Mouse (Mus musculus): ENCODE results near the gene Epha5.

Epha5 gene

DNA sequence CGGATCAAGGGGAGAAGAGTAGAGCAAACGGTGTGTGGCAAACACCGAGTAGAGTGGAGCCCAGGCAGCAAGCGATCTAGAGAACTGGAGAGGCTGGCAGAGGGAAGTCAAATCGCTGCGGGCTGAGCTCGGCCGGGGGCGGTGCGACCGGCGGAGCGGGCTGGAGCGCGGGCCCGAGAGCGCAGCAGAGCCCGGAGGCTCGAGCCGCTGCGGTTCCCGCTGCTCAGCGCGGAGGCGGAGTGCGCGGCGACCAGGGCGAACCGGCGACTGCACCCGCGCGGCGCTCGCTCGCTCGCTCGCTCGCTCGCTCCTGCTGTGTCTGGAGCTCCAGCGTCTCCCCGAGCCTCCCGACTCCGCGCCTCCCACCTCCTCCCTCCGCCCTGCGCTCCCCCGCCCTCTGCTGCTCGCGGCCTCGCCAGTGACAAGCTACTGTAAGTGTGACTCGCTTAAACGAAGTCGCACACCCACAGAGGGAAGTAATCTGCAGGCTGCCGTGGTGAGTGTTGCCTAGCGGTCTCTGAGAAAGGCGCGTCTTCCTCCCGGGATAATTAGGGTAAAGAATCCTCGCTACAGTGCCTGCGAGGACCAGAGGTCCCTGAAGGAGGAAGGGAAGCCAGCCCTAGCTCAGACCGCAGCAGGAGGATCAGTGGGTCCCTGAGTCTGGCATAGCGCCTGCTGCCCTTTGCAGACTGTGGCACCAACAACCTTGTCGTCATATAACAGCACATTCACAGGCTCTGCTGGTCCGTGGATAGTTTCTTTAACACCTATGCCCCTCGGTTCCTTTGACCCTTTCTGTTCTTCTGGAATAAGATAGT, at the start of gene Epha5:
Gene Epha5, minus strand, starts transcription at position 321 of the 818 bp plus-strand sequence.
- DNase-seq (ENCODE audit: low spot score): no peak

DNA sequence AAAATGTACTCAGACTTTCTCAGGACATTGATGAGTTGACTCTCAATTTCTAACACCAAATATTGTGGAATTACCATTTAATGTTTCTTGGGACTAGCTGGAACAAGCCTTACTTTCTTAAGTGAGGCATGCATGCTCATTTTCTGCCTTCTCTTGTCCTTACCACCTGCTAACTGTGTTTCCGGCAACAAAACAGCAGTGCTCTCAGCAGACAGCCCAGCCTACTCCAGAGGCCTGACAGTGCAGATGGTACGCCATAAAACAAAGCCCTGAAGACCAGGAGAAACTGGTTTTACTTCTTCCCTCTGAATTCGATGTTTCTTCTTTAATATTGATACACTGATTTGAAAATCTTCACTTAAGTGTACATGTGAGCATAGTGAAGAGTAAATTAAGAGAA, 39.0 kb upstream of the Epha5 start:
- DNase-seq (ENCODE audit: low spot score): no peak

DNA sequence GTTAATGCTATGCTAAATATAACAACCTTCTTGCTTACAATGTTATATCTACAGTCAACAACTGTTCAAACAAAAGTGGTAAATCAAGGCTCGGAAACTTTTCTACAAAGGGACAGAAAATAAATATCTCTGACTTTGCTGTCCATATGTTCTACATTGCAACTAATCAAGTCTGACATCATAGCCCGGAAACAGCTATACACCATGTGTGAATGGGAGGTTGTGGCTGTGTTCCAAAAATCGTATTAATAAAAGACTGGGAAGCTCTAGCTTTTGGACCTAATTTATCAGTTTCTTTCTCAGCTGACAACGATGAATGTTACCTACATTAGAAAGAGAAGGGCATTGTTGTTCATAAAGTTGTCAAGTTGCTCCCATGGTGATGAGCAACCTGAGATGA, 37.5 kb upstream of the Epha5 start:
- DNase-seq (ENCODE audit: low spot score): no peak

DNA sequence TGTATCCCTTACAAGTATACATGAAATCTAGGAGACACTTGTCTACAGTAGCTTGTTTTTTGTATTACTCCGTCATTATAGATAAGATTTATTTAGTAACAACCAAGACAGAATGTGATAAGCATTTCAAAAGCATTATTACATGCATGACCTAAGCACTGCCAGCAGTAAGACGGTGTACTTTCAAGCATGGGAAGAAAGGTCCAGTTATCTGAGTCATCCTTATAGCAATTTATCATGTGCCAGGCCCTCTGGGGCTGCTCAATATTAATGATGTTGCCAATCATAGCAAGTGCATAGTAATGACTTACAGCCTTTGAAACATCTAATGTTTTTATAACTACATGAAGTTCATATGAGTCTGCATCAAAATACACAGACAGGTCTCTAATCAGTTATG, 36.7 kb upstream of the Epha5 start:
- DNase-seq (ENCODE audit: low spot score): no peak

DNA sequence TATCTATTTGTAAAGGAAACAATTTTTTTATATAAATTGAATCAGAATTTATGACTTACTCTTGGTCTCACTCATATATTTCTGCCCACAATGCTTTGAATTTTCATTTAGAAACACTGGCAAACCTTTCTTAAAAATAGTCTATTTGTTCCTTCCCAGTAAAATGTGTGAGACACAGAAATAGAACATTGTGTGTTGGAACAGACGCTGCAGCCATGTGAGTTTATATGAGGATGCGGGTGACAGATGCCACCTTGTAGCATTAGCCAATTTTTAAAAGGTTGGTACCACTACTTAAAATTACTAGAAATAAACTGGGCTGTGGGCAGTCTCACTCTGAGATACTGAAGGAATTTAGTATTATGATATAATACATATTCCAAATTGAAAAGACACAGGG, 23.1 kb upstream of the Epha5 start:
- no peak for DNase-seq (ENCODE audit: low spot score)

DNA sequence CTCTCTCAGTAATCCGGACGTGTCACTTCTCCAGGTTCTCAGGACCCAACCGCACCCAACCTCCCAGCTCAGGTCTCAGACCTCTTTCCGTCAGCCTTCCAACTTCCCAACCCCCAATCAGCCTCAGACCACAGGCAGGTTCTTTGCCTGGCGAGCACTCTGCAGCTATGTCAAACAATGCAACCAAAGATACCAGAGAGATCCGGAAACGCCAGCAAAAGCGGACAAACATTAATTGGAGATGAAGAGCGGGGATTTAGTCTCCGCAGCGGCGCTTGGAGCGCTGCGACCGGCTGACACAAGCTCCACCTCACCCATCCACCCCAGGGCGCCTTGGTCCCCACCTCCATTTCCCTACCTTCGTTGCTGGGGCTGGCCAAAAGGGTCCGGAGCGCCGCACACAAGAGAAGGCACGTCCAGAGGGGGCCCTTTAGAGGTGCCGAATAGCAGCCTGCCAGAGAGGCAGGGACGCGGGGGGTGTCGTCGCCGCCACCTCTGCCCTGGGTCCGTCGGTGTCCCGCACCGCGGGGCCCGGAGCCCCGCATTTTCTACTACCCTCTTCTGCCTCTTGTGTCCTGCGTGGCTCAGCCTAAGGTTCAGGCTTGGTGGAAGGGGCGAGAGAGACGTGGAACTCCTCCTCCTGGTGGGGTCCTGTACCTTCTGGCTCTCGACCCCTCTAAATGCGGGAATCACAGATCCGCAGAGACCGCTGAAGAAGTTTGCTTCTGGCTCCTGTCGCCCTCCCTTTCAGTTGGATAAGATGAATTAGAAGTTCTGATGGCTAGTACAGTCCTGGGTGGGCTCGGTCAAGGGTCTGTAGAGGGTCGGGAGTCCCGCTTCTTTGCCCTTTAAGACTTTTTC, 991 bp downstream of the Epha5 start:
- DNase-seq (ENCODE audit: low spot score): no peak

DNA sequence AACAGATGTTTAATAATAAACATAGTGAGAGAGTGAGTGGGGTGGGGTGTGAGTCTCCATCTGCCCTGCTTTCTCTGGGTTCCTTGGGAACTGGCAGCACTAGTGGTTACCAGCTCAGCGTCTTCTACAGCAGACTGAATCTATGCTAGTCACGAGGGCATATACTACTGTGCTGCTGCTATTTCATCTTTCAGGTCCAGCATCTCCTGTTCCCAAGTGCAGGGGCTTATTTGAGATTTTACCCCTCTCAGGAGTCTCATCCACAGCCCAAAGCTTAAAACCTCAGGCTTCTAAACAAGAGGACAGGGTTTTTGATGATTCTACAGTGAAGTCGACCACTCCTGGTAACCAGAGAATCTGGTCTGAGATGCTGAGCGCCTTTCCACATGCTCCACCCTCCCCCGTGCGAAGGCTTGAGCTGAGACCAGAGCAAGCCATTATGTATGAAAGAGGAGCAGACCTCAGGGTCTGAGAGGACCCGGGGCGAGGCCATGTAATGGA, 2.2 kb downstream of the Epha5 start:
- DNase-seq (ENCODE audit: low spot score): no peak

DNA sequence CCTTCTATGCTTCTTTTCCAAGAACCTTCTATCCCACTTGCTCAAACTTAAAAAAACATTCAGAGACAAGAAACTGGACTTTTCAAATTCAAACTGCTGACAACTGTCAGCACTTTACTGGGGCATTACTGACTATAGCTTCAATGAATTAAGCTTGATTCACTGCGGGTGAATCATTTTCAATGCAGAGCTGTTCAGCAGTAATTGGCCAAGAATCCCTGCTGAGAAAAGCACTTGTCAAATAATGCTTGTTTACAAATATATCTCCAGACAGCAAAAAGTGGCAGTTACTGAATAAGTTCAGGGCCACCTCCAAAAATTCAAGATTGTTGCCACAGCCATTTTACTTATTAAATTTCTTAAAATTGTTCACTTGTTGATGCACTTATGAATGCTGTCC, 4.2 kb downstream of the Epha5 start:
- DNase-seq (ENCODE audit: low spot score): no peak

DNA sequence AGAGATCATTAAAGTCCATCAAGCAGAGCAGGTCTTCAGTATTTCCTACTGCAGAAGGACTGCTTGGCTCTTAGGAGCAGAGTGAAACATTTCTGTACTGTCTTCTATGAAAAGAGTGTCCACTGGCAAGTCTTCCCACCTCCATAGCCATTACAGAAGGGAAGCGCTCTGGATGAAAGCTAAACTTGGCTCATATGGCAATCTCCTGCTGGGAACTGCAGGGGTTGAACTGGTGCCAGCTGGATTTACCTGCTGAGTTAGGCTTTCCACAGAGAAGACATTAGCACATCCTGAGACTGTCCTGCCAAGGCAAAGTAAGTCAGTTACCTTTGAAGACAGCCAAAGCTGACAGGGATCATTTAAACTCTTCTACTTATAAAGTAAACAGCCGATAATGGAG, 8.8 kb downstream of the Epha5 start:
- no peak for DNase-seq (ENCODE audit: low spot score)

DNA sequence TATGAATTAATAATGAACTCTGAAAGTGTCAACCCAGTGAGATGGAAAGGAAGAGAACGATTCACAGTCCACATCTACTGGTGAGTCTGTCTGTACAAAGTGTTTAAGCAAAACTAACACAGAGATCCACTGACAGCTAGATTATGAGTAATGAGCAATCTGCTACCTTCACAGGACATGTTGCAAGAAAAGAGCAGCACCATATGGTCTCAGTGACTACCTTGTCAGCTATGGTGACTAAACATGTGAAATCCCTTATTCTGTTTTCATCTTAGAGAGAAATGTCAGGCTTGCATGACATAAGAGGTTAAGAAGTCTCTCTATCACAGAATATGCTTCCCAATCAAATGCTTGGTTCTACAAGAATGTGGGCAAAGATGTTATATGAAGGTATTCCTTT, 20.1 kb downstream of the Epha5 start:
- no peak for DNase-seq (ENCODE audit: low spot score)

DNA sequence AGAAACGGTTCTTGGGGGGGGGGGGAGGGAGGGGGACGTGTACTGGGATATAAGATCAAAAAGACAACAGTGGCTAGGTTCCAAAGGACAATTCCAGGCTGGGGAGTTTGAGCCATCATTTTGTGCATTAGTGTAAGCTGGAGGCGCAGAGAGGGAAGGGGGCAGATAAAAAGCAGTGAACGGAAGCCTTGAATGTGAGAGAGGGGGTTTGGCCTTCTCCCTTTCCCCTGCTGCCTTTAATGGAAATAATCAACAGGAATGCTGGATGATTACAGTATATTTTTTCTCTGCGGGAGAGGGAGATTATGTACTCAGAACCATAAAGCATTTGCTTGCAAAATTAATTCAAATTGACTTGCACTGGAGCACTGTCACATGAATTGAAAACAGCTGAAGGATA, 51.8 kb downstream of the Epha5 start:
- DNase-seq (ENCODE audit: low spot score): no peak

DNA sequence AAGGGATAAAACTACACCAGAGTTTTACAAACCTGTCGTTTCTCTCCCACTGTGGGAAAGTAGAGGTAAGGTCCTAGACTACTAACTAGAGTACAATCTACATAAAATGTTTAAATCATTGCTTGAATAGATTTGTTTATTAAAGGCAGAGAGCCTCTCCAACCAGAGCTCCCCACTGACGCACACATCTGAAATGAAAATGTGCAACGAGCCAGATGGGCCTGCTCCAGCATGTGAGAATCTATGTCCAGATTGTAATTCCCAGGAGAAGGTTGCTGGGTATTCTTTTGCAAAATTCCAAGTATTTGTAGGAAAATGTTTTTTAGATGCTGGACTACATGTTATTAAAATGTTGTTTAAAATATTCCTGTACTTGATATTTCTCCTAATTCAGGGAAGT, 57.8 kb downstream of the Epha5 start:
- DNase-seq (ENCODE audit: low spot score): no peak

DNA sequence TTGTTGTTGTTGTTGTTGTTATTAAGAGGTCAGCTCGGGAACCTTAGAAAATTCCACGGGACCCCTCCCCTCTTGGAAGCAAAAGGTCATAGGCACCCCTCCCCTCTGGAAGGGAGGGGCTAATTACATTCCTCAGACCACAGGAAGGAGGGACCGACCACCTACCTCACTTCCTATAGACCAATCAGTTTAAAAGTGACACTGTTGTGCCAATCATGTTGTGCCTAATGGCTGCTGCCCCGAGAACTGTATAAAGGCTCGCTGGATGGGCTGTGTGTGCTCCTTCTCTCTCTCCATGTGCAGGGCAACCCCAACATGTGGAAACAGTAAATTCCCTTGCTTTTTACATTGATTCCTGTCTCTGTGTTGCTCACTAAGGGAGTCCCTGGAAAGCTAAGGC, 64.1 kb downstream of the Epha5 start:
- DNase-seq (ENCODE audit: low spot score): no peak

DNA sequence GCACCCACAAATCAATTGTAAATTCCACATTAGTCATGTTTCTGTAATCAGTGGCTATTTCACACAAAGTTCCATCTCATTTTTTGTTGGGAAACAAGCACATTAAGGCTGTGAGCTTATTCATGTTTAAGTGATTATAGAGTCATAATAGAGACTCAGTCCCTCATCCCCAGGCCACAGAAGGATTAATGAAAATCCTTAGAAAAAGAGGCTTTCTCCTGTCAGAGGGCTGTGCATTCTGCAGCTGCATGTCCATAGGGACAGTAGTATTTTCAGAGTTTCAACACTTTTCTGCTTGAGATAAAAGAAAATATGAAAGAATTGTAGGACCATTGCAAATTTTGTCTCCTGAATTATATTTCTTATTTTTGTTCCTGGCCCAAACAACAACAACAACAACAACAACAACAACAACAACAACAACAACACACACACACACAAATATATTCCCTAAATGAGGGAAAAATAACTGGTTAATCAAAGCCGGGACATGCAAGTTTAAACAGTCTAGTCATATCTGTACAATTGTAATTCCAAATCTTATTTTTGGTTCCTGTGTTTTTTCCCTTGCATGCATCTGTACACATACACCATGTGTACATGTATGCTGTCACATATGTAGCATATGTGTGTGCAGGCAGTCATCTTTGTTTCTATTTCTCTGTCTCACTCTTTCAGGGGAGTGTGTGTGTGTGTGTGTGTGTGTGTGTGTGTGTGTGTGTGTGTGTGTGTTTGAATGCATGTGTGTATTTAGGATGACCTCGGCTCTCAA, 70.3 kb downstream of the Epha5 start:
- DNase-seq (ENCODE audit: low spot score): no peak

DNA sequence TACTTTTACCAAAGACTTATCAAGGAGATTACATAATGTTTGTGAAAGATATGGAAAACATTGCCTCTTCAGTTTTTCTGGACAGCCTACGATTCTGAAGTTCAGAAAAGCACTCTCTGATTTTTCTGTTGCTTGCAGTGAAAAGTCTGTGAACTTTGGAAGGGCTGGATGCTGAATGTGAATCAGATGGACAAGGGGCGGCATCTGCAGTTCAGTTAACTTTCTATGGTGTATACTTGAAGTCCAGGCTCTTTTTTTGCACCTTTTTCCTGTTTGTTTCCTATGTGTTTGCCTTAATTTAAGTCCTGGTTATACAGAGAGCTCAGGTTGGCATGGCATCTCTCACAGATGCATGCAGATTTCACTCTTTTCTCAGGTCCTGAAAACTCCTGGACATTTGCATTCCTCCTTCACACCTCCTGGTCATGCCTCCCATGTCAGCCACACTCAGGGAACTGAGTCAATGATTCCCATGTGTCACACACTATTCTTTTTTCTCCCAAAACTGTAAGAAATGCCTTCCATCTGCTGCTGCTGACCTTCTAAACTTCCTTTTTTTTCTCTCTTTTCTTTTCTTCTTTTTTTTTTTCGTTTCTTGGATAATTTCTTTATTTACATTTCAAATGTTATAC, 81.2 kb downstream of the Epha5 start:
- no peak for DNase-seq (ENCODE audit: low spot score)

DNA sequence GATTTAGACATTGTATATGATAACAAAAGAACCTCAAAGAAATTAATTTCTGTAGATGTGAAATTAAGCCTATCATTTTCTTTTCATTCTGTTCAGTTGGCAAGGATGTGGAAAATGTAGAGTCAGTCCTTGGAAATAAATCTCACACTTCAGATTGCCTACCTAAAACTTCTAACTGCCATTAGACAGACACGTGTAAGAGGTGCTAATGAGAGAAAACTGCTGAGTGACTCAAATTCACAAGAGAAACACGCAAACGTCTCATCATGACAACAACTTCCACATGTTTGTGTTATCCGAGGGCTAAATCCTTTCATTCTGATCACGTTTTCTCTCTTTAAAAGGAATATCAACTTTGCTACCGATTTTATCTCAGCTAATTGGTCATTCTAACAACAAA, 82.7 kb downstream of the Epha5 start:
- no peak for DNase-seq (ENCODE audit: low spot score)

DNA sequence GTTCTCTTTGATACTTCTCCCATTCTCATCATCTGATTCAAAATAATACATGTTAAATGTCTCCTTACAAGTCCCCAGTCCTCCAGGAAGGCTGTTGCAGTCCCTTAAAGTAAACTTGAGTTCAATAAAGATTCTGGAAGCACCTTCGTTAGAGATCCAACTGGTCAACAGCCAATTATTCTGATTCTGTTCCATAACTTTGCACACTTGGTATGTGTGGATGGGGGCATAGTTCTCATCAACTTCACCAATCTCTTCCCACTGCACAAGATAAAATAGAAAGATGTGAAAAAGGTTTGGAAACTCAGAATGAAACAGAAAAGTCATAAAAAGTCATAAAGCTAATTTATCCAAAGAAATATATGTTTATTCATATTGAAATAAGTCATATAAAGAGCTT, 85.6 kb downstream of the Epha5 start:
- DNase-seq (ENCODE audit: low spot score): no peak

DNA sequence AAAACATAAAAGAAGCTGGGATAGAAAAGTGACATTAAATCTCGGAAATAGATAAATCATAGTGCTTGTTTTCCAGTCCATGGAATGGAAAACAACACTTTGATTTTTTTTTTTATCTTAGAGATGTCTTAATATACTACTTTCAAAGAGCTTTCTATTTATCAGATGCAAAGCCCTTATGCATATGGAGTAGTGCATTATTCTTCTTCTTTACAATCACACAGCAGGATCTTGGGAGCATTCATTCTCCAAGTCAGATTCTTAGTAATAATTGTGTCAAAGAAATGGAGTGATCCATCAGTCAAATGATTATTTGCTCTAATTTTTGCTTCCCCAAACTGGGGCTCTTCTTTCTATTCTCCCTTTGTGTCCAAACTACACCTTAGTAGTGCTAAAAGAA, 96.6 kb downstream of the Epha5 start:
- DNase-seq (ENCODE audit: low spot score): no peak

DNA sequence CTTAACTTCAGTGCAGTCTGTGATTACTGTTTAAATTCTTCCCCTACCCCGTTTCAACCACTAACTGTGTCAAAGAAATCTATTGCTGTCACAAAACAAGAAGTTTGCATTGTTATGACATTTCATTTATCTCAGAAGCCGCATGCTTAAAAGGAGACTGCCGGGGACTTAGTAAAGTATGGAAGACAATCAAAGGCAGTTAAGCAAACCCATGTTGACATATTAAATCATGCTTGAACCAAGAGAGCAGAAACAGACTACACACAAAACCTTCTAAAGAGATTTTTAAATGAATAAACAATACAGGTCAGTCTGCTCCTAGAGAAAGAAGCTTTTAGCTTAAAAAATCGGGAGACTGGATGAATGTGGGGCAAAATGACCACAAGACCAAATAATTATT, 97.0 kb downstream of the Epha5 start:
- no peak for DNase-seq (ENCODE audit: low spot score)

DNA sequence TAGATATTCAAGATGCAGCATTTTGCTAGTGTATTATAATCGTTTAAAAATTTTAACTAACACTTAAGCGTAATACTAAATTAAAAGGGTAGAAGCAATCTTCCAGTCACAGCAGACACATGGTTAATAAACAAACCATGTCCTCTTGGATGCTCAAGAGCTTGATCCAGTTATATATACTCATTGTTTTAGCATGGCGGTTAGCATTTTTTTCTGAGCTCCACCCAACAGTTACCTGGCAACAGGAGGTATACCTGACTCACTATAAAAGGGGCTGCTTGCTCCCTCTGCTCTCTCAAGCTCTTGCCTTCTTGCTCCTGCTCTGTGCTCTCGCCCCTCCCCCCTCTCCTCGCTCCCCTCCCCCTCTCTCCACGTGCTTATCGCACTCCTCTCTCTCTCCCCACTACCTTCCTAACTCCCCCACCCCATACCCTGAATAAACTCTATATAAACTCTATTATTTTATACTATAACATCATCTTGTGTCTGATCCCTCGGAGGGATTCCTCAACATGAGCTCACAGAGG, 98.3 kb downstream of the Epha5 start:
- DNase-seq (ENCODE audit: low spot score): no peak

DNA sequence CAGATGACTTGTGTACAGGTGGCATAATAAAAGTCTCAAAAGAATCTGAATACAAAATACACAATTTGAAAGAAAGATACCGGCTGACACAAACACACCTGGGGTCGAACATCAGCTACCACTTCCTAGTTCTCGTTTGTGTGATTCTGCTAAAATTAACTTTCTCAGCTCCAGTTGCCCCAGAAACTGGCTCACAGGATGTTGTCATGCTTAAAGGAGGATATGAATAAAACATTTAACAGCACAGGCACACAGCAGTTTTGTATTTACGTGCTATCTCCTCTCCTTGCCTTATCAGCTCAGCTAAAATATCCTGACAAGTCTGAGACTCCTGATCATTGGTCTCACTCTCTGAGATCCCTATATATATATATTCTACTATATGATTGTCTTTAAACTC, 99.3 kb downstream of the Epha5 start:
- DNase-seq (ENCODE audit: low spot score): no peak

DNA sequence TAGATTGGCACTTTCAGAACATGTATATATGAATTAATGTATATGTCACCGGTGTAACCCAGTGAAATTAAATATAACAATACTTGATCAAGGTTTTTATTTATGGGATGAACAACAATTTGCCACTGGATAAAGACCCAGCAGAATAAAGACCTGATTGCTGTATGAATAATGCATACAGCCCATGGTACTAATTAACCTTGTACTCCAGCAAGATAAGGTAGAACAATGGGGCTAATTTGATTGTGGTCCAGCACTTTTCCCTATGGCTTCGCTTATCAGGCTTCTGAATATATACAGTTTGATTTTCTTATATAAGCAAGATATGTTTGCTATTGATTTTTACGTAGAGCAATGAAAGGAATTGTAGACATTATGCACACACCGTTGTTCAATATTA, 103.6 kb downstream of the Epha5 start:
- DNase-seq (ENCODE audit: low spot score): no peak
